Mouse (Mus musculus) ovary, postnatal 14 days (tissue): ENCODE measurements at regions not wholly inside any gene's neighbourhood (a gene's known extent, or its start where the extent isn't known, plus 50 kb on each side); places are given as distances from the start of the nearest gene placed in this dataset.

Experiments used
- DNase-seq: peaks from one replicate; pipeline ENCODE4 v3.0.0; 2022; ENCODE audit warnings: low spot score

DNA sequence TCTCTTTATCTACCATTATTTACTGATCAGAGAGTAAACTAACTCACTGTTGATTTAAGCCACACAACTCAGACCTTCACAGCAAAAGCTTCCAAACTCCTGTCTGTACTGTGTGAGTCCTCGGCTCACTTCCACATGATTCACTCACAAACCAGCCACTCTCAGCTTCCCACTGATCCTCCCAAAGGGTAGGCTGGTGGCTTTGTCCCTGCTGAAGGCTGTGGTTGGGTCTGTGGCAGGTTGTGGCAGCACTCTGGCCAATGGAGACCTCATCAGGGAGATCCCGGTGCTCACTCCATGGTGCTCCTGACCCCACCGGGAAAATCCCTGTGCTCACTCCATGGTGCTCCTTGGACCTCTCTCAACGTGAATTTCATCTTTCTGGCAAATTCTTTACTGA lies 170.1 kb downstream of the Gas1 start:
- no peak for DNase-seq

DNA sequence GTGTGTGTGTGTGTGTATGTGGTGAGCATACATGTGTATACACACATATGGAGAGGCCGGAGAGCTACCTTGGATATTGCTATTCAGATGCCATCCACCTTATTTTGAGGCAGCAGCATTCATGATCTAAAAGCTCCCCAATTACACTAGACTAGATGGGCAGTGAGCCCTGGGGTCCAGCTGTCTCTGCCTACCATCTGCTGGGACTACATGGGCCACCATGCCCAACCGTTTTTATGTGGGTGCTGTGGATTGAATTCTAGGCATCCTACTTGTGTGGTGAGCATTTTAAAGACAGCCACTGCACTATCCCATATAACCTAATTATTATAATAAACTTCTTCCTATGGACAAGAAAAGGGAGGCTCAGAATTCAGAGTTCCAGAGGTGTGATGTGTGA lies 172.6 kb downstream of the Gas1 start:
- no peak for DNase-seq

GRCm38 (mm10) chr13:60002098-60002497 lies 175.1 kb downstream of the Gas1 start:
- no peak for DNase-seq

DNA sequence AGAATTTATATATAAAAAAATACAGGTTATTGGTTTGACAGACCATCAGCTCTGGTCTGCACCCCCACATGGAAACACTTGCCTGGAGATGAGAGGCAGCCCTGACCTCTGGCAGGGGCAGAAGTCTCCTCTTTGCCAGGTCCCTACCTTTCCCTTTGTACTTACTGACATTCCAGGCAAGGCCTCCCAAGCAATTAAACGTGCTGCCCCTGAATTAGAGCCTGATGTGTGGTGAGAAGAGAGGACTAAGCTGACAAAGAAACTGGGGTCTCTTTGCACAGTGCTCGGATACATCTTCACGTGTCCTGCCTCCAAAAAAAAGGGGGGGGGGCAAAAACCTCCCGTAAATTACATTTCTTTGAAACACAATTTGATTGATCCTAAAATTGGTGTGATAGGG lies 175.5 kb downstream of the Gas1 start:
- DNase-seq, result no peak

- DNase-seq, result no peak
Observed at GRCm38 (mm10) chr13:60000618-60001347, 176.4 kb downstream of the Gas1 start.

DNA sequence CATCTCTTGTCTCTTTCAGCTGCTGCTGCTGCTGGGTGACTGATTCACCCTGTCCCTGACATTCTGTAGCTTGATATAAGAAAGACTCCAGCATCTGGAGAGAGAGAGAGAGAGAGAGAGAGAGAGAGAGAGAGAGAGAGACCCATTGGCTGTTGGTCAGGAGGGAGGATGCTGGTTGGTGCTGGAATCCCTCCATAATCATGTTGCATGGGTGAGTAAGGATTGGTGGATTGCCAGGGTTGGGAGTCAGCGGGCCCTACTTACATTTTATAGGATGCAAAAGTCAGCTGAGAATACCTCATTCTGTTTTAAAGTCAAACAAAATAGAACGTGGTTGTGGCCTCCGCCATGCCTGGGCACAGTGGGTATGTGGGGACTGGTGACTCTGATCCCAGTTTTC lies 174.5 kb upstream of the Tut7 start:
- DNase-seq, result no peak

DNA sequence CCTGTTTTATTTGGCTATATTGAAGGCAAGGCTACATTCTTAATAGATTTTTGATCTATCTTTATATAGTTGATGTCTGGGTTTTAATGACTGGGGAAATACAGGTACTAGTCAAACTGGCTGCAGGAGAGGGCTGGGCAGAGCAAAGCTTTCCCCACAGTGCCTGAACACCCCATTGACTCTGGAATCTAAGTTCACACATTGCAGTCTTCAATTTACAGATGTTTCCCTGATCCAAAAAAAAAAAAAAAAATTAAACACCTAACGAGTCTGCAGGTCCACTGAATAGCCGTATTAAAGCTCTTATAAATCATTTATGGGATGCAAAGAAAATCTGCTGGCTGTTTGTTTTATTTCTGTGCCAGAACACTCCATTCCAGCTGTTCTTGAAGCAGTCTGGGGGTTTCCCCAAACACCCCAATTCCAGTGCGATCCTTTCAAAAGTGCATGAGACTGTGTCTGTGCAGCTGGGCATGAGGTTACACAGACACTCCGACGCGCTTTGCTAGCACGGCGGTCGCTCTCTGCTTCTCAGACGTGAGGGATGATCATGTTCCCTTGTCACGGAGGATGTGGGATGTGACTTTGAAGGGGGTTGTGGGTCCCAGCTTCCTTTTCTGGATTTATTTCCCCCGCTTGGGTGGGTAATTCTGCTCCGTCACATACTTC lies 173.3 kb upstream of the Tut7 start:
- no peak for DNase-seq

DNA sequence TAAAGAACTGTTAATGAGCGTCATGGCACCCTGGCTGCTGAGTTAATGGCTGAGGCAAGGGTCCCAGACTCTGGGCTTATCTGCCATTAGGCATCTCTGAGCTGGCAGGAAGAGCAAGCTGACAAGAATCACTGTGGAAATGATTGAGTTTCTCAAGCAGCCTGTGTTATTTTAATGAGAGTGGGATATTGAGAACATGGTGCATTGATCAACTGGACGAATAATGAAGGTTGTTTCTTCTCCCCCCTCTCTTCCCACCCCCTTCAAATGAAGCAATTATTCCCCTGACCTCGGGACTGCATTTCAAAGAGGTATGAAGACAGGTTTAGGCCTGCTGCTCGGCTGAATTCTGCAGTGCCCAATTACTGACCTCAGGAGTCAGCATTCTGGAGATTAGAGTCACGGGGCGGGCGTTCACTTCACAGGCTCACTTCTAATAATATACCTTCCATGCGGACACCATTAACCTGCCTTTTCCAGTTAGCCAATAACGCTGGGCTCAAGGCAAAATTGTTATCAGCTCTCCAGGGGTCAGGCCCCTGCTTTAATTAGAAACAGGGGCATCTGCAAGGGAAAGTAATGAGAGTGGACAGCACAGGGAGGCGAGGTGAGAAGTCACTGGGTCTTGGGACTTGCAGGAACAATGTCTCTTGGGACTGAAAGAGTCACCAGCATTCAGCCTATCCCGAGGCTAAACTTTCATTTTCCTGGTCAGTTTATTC lies 170.0 kb upstream of the Tut7 start:
- no peak for DNase-seq

DNA sequence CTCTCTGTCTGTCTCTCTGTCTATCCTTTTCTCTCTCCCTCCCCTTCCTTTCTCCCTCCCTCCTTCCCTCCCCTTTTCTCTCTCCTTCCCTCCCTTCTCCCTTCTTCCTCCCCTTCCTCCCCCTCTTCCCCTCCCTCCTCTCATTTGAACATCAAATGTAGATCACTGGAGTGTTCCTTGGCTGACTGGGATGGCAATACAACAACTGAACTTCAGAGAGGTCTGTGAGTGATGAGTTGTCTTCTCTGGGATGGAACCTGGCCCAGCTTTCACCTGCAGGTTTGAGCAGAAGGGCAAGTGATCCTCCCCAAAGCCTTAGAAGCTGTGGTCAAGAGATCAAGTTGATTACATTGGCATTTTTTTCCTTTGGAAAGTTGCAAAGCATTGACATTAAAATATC lies 169.4 kb upstream of the Tut7 start:
- no peak for DNase-seq

DNA sequence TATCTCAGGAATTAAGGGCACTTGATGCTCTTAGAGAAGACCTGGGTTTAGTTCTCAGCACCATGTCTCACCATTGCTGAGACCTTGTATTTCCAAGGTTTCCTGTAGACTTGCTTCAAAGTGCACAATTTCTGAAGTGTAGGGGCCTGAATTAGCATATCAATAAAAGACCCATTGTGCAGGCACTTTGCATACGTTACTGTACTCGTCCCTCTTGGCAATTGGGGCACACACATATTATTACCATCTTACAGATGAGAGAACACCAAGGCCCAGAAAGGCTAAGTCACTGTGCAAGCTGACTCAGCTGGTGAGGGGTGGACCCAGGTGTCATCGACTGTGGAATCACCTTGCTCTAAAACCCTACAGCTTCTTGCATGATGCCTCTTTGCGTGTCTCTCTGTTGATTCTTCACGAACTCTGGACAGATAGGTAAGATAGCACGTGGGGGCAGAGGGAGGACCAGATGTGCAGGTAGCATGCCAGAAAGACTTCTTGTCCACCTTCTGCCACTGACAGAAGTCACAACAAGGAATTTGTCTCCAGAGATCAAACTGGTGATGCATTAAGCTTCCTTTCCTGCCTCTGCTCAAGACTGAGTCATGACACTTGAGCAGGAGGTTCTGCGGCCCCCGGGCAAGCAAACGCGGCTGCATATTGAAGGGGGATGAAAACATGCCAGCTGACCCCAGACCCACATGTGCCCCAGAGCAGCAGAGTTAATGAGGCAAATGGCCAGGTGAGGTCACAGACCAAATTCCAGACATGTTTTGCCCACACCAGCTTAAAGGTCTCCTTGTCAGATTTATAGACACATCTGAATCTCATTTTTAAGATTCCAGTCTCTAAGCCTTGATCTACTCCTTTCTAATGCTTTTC lies 167.7 kb upstream of the Tut7 start:
- no peak for DNase-seq

- no peak for DNase-seq
Observed at GRCm38 (mm10) chr13:59988393-59988965, 165.5 kb upstream of the Tut7 start.

GRCm38 (mm10) chr13:59976425-59976824 lies 153.5 kb upstream of the Tut7 start:
- DNase-seq, result no peak

GRCm38 (mm10) chr13:59972093-59972427 lies 149.1 kb upstream of the Tut7 start:
- no peak for DNase-seq

GRCm38 (mm10) chr13:59971231-59972092 lies 148.5 kb upstream of the Tut7 start:
- no peak for DNase-seq

DNA sequence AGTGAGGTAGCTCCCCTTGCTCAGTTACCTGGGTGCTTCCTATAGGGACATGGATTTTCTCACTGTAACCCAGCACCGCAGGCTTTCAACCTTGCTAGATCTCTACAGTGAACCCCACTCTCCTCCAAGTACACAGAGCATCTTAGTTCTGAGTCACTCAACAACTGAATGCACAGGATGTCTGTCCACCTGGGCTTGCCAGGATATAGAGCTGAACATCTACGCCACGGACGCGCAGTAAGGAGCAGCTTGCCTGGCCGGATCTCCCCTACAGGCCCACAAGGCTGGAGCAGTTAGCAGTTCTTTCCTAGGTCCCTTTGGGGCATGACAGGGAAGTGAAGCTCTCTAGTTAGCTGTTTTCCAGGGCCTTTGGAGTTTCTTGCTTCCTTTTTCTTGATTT lies 147.5 kb upstream of the Tut7 start:
- no peak for DNase-seq

GRCm38 (mm10) chr13:59969484-59969883 lies 146.5 kb upstream of the Tut7 start:
- no peak for DNase-seq

DNA sequence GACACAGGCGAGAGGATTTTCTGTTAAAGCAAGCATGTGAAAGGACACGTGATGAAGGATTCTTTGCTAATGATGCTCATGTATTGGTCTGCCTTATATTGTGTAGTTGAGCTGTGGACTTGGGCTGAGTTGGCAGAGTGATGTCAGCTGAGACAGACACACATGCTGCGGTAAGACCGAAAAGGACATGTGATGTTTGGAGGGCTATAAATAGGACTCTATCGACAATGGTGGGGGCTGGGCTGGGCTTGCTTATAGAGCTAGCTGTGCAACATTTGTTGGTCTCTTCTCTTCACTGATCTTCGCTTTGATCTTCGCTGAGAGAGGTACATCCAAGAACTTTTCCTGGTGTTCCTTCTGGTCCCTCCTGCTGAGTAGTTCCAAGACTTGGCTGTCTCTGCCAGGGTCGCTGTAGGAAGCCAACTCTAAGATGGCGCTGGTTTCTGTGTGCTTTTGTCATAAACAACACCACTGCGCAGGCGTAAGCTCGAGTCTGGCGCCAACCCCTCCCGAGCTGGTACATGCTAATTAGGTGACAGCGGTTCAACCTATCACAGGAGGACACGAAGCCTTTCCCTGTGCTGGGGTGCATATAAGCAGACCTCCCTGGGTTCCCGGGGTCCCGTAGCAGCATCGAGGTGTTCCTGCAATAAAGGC lies 145.8 kb upstream of the Tut7 start:
- DNase-seq, result no peak

DNA sequence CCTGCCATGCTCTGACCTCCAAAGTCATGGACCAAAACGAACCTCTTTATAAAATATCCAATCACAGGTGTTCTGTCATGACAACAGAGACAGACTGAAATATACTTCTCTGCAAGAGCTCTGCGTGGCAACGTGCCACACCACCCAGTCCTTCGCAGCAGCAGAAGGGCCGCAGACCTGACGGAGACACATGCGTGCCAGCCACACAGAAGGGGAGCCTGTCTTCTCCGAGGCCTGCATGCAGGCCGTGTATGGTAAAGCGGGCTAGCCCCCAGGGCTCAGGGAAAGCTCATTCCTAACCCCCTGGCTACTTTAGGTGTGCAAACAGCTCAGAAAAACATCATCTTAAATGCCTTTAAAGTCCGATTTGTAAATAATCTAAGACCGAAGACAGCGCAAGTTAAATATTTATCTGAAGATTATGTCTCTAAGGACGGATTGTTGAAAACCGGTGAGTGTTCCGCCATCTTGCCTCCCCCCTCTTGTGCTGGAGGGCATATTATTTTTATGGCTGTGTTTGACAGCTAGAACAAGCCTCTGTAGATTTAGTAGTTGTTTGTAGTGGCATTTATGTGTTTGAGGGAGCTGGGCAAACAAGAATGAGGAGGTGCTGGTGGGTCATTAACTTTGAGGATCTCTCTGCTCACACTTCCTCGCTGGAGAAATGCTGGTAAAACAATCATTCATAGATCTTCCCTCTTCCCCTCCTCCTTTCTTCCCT lies 143.7 kb upstream of the Tut7 start:
- DNase-seq, result no peak

GRCm38 (mm10) chr13:59964981-59965380 lies 142.0 kb upstream of the Tut7 start:
- no peak for DNase-seq
